Mouse (Mus musculus) brain, embryonic 14.5 days (tissue): ENCODE results near the gene Sars2.

Experiments
- CTCF ChIP-seq: fragments of 200-500 bp; IDR thresholded peaks from 2 replicates; pipeline ENCODE4 v1.5.1; 2012; ENCODE audit warnings: inconsistent platforms, mild to moderate bottlenecking, moderate library complexity, borderline replicate concordance; ENCODE audit not compliant: insufficient read depth, insufficient read length; ENCODE audit errors: extremely low read depth
- POLR2A ChIP-seq: fragments of 200-500 bp; IDR thresholded peaks from 2 replicates; pipeline ENCODE4 v1.6.1; 2012; ENCODE audit warnings: mild to moderate bottlenecking, inconsistent platforms, borderline replicate concordance; ENCODE audit not compliant: poor library complexity, insufficient read depth, insufficient read length, severe bottlenecking; ENCODE audit errors: extremely low read depth

- no peak for TF ChIP-seq CTCF
- TF ChIP-seq POLR2A: no peak
Measured at GRCm38 (mm10) chr7:28694423-28694822, 47.4 kb upstream of the Sars2 start.
